Mouse (Mus musculus): ENCODE data around the gene Shprh. TPM values are rescaled to one million over a fixed set of nuclear protein-coding genes. Genes with fewer than 3 reads are reported as not detected.
"Not testable (repeated sequence)": the region's sequence is repeated elsewhere in the genome, so short reads cannot be mapped to it uniquely, and the experiment has no call there.

Shprh gene
- total RNA-seq, 4 experiments from 2014 or later, result 9.8 to 11.6 (median 10.8) TPM

- DNase-seq (ENCODE audit: low spot score), result no peak
Measured at GRCm38 (mm10) chr10:11248210-11248609, 99.0 kb downstream of the Shprh start.

DNA sequence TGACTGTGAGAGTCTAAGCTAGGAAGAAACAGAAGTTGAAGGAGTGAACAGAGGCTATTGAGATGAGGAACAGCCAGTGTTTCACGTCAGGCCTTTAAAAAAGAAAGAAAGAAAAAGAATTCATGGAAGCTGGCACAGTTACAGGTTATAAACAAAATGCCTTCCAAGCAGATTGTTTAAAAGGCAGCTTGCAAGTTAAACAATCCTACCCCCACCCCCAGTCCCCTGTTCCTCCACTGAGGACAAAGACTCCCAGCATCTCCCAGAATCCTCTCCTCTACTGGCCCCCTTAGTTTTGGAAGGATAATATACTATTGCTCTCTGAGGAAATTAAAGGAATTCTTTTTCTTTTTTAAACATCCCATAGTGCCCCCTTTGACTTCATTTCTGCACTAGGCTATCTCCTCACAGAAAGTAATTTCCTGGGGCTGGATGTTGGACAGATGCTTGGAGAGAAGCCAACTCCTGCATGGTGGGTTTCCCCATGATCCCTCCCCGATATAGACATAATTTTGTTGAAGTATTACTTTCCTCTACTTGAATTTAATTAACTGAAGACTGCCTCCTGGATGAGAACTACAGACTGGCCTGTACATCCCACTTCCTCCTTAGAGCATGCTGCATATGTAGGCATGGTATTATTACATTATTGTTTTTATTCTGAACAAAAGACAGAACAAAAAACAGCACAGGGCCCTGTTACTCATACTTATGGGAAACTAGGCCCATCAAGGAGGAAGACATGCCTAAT is 101.2 kb downstream of the Shprh start:
- no peak for DNase-seq (ENCODE audit: low spot score)

GRCm38 (mm10) chr10:11253581-11253980 is 104.4 kb downstream of the Shprh start:
- DNase-seq (ENCODE audit: low spot score), result not testable (repeated sequence)

- no peak for DNase-seq (ENCODE audit: low spot score)
Measured at GRCm38 (mm10) chr10:11260119-11260518, 110.9 kb downstream of the Shprh start.

GRCm38 (mm10) chr10:11262292-11262691 is 113.1 kb downstream of the Shprh start:
- not testable (repeated sequence) for DNase-seq (ENCODE audit: low spot score)

DNA sequence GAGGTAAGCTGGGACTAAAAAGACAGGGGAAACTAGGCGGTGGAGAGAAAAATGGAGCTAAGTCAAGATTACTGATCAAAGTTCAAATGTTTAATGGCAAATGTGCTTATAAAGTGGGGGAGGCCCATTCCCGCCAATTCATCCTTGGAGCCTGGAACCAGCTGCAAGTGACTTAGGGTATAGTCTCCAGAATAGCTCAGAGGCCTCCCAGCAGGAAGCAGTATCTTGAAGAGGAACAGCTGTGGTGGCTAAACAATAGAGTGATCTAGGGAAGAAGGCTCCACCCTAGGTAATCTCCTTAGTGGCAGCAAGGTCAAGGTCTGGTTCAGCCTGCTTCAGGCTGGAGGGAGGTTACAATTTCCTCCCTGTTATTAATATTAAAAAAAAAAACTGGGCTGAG is 114.6 kb downstream of the Shprh start:
- DNase-seq (ENCODE audit: low spot score), result not testable (repeated sequence)

Other genes with a start within 250 kb of the Shprh start
- 10 to 100 TPM; 13.5 to 17.3 (median 15.3) TPM for gene Grm1, start 67.1 kb upstream of the Shprh start, total RNA-seq (2022)
- gene Fbxo30, start 131.9 kb downstream of the Shprh start, total RNA-seq (2022), result 10 to 100 TPM; 21.6 to 28.6 (median 24.9) TPM
- gene Epm2a, start 194.0 kb downstream of the Shprh start, total RNA-seq (2022), result 10 to 100 TPM; 36.9 to 42.7 (median 41.1) TPM